Mouse (Mus musculus): ENCODE data around the gene Pde10a. TPM values are rescaled to one million over a fixed set of nuclear protein-coding genes. Genes with fewer than 3 reads are reported as not detected.

Gene Pde10a
- polyA plus RNA-seq, 1 experiment, result 1.5 TPM

- Histone ChIP-seq H3K4me1 (ENCODE audit: control insufficient read depth, insufficient read depth, insufficient read length) (no peaks in the 10 kb centered on the region), H3K27me3 (ENCODE audit: control insufficient read depth, insufficient read depth, low read length) (no peaks in the 10 kb centered on the region), H3K4me3 (ENCODE audit: extremely low read depth, insufficient read depth, insufficient read length) (no peak overlapping the region), H3K36me3 (ENCODE audit: control insufficient read depth, insufficient read depth, low read length) (no peaks in the 10 kb centered on the region), H3K27ac (ENCODE audit: insufficient read depth, low read length) (no peak overlapping the region)
- DNase-seq (ENCODE audit: low read depth in 1 of 2, low spot score in 2 of 2), result no peak
- TF ChIP-seq CTCF (IDR thresholded peaks at IDR 0.05; ENCODE audit: extremely low read depth, insufficient read depth, insufficient read length, insufficient replicate concordance), result no peak
- no peak for TF ChIP-seq POLR2A (IDR thresholded peaks at IDR 0.05; ENCODE audit: low read depth, low read length)
- 82% methylated on average over 6 of the region's 6 CpGs for WGBS
Observed at GRCm38 (mm10) chr17:8536522-8536921, 11.3 kb downstream of the Pde10a start.

- Histone ChIP-seq H3K4me3 (ENCODE audit: extremely low read depth, insufficient read depth, insufficient read length) (no peak overlapping the region), H3K4me1 (ENCODE audit: control insufficient read depth, insufficient read depth, insufficient read length) (no peaks in the 10 kb centered on the region), H3K27ac (ENCODE audit: insufficient read depth, low read length) (no peak overlapping the region), H3K36me3 (ENCODE audit: control insufficient read depth, insufficient read depth, low read length) (no peaks in the 10 kb centered on the region), H3K27me3 (ENCODE audit: control insufficient read depth, insufficient read depth, low read length) (no peaks in the 10 kb centered on the region)
- TF ChIP-seq POLR2A (IDR thresholded peaks at IDR 0.05; ENCODE audit: low read depth, low read length) (no peak), CTCF (IDR thresholded peaks at IDR 0.05; ENCODE audit: extremely low read depth, insufficient read depth, insufficient read length, insufficient replicate concordance) (no peak)
- no peak for DNase-seq (ENCODE audit: low read depth in 1 of 2, low spot score in 2 of 2)
- 81% methylated on average over 3 of the region's 3 CpGs for WGBS
Observed at GRCm38 (mm10) chr17:8538102-8538501, 12.9 kb downstream of the Pde10a start.

- Histone ChIP-seq H3K4me1 (ENCODE audit: control insufficient read depth, insufficient read depth, insufficient read length) (no peaks in the 10 kb centered on the region), H3K36me3 (ENCODE audit: control insufficient read depth, insufficient read depth, low read length) (no peaks in the 10 kb centered on the region), H3K27ac (ENCODE audit: insufficient read depth, low read length) (no peak overlapping the region), H3K27me3 (ENCODE audit: control insufficient read depth, insufficient read depth, low read length) (no peaks in the 10 kb centered on the region), H3K4me3 (ENCODE audit: extremely low read depth, insufficient read depth, insufficient read length) (no peak overlapping the region)
- TF ChIP-seq CTCF (IDR thresholded peaks at IDR 0.05; ENCODE audit: extremely low read depth, insufficient read depth, insufficient read length, insufficient replicate concordance) (no peak), POLR2A (IDR thresholded peaks at IDR 0.05; ENCODE audit: low read depth, low read length) (no peak)
- 84% methylated on average over 14 of the region's 14 CpGs for WGBS
- DNase-seq (ENCODE audit: low read depth in 1 of 2, low spot score in 2 of 2), result no peak
Observed at GRCm38 (mm10) chr17:8541974-8542538, 16.9 kb downstream of the Pde10a start.

GRCm38 (mm10) chr17:8546366-8546765, 21.2 kb downstream of the Pde10a start:
- WGBS, result 82% methylated on average over 9 of the region's 9 CpGs
- H3K4me1 ChIP-seq (ENCODE audit: control insufficient read depth, insufficient read depth, insufficient read length), result no peaks in the 10 kb centered on the region
- H3K4me3 ChIP-seq (ENCODE audit: extremely low read depth, insufficient read depth, insufficient read length), result no peak overlapping the region
- DNase-seq (ENCODE audit: low read depth in 1 of 2, low spot score in 2 of 2), result no peak
- H3K27me3 ChIP-seq (ENCODE audit: control insufficient read depth, insufficient read depth, low read length), result no peaks in the 10 kb centered on the region
- H3K36me3 ChIP-seq (ENCODE audit: control insufficient read depth, insufficient read depth, low read length), result no peaks in the 10 kb centered on the region
- H3K27ac ChIP-seq (ENCODE audit: insufficient read depth, low read length), result no peak overlapping the region
- TF ChIP-seq POLR2A (IDR thresholded peaks at IDR 0.05; ENCODE audit: low read depth, low read length), result no peak
- no peak for TF ChIP-seq CTCF (IDR thresholded peaks at IDR 0.05; ENCODE audit: extremely low read depth, insufficient read depth, insufficient read length, insufficient replicate concordance)

GRCm38 (mm10) chr17:8548733-8549132, 23.6 kb downstream of the Pde10a start:
- DNase-seq (ENCODE audit: low read depth in 1 of 2, low spot score in 2 of 2), result no peak
- Histone ChIP-seq H3K36me3 (ENCODE audit: control insufficient read depth, insufficient read depth, low read length) (no peaks in the 10 kb centered on the region), H3K27ac (ENCODE audit: insufficient read depth, low read length) (no peak overlapping the region), H3K4me3 (ENCODE audit: extremely low read depth, insufficient read depth, insufficient read length) (no peak overlapping the region), H3K27me3 (ENCODE audit: control insufficient read depth, insufficient read depth, low read length) (no peaks in the 10 kb centered on the region), H3K4me1 (ENCODE audit: control insufficient read depth, insufficient read depth, insufficient read length) (no peaks in the 10 kb centered on the region)
- no peak for TF ChIP-seq CTCF (IDR thresholded peaks at IDR 0.05; ENCODE audit: extremely low read depth, insufficient read depth, insufficient read length, insufficient replicate concordance)
- no peak for TF ChIP-seq POLR2A (IDR thresholded peaks at IDR 0.05; ENCODE audit: low read depth, low read length)
- WGBS, result 79% methylated on average over 4 of the region's 4 CpGs

GRCm38 (mm10) chr17:8551641-8552040, 26.5 kb downstream of the Pde10a start:
- no peak overlapping the region for H3K27ac ChIP-seq (ENCODE audit: insufficient read depth, low read length)
- no peaks in the 10 kb centered on the region for H3K4me1 ChIP-seq (ENCODE audit: control insufficient read depth, insufficient read depth, insufficient read length)
- H3K4me3 ChIP-seq (ENCODE audit: extremely low read depth, insufficient read depth, insufficient read length), result no peak overlapping the region
- no peaks in the 10 kb centered on the region for H3K36me3 ChIP-seq (ENCODE audit: control insufficient read depth, insufficient read depth, low read length)
- 71% methylated on average over 3 of the region's 3 CpGs for WGBS
- no peaks in the 10 kb centered on the region for H3K27me3 ChIP-seq (ENCODE audit: control insufficient read depth, insufficient read depth, low read length)
- no peak for DNase-seq (ENCODE audit: low read depth in 1 of 2, low spot score in 2 of 2)
- TF ChIP-seq CTCF (IDR thresholded peaks at IDR 0.05; ENCODE audit: extremely low read depth, insufficient read depth, insufficient read length, insufficient replicate concordance), result no peak
- no peak for TF ChIP-seq POLR2A (IDR thresholded peaks at IDR 0.05; ENCODE audit: low read depth, low read length)

- no peak overlapping the region for H3K27ac ChIP-seq (ENCODE audit: insufficient read depth, low read length)
- TF ChIP-seq POLR2A (IDR thresholded peaks at IDR 0.05; ENCODE audit: low read depth, low read length) (no peak), CTCF (IDR thresholded peaks at IDR 0.05; ENCODE audit: extremely low read depth, insufficient read depth, insufficient read length, insufficient replicate concordance) (no peak)
- no peaks in the 10 kb centered on the region for H3K27me3 ChIP-seq (ENCODE audit: control insufficient read depth, insufficient read depth, low read length)
- no peaks in the 10 kb centered on the region for H3K4me1 ChIP-seq (ENCODE audit: control insufficient read depth, insufficient read depth, insufficient read length)
- no peak overlapping the region for H3K4me3 ChIP-seq (ENCODE audit: extremely low read depth, insufficient read depth, insufficient read length)
- DNase-seq (ENCODE audit: low read depth in 1 of 2, low spot score in 2 of 2), result no peak
- H3K36me3 ChIP-seq (ENCODE audit: control insufficient read depth, insufficient read depth, low read length), result no peaks in the 10 kb centered on the region
- WGBS, result 76% methylated on average over 8 of the region's 8 CpGs
Observed at GRCm38 (mm10) chr17:8552346-8553035, 27.3 kb downstream of the Pde10a start.
